In the genomic region with DNA sequence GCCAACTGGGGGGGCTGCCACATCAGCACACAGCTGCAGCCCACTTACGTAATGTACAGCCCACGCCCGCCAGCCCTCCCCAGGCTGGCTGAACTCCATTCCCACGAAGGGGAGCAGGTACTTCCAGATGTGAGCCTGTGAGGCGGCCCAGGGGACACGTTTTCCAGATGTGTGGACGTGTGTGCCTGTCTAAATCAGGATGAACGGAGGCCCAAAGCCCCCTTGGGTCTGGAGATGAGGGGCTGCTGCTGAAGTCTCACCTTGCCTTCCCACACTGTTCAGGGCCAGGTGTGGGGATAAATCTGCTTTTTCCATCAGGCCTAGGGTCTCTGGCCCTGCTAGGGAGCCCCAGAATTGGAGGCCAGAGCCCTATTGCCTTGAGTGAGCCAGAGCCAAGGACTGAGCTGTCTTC, we compare ENCODE assay signal across 11 mouse cellular contexts. TPM values are rescaled to one million over a fixed set of nuclear protein-coding genes. Genes with fewer than 3 reads are reported as not detected.
A peak's percentile ranks its signal among the peaks of the same experiment; 100 is the strongest.
DNase-seq lines count a peak whose midpoint lies in the region; ATAC-seq lines count a peak whose summit lies in the region.
"Had no signal": no experiment of that assay in that cellular context is flagged by ENCODE, and none has a peak within 500 bp of the region (broad histone marks: within the 10 kb centered on the region; RNA-seq: fewer than 3 reads in every experiment).

No protein-coding gene starts in this region.

- no peaks in the 10 kb centered on the region for H3K27me3 ChIP-seq in kidney, embryonic 14.5 days (ENCODE audit: control insufficient read depth, insufficient read depth, low read length)
- no peaks in the 10 kb centered on the region for H3K27me3 ChIP-seq in embryonic facial prominence, embryonic 12.5 days
- no peaks in the 10 kb centered on the region for H3K27me3 ChIP-seq in limb, embryonic 12.5 days

- H3K4me3 ChIP-seq in kidney, embryonic 14.5 days (ENCODE audit: low read length): no peak overlapping the region
- no peak overlapping the region for H3K4me3 ChIP-seq in embryonic facial prominence, embryonic 12.5 days
- H3K4me3 ChIP-seq in limb, embryonic 12.5 days (replicated peaks): no peak overlapping the region

- intact Hi-C loops in left cerebral cortex, postnatal 10 days (cut with DNase I): loop anchor here (10.0 kb wide), 1 partner anchor 88 kb away; no protein-coding TSS in a partner anchor

- no peak for ATAC-seq in kidney, embryonic 14.5 days (ENCODE audit: low FRiP score, low TSS enrichment)
- peak; percentile 4; the same call in 1 of the 2 replicates for ATAC-seq in embryonic facial prominence, embryonic 12.5 days (ENCODE audit: insufficient number of reproducible peaks, insufficient read depth, low FRiP score, low TSS enrichment)
- ATAC-seq in limb, embryonic 12.5 days (ENCODE audit: insufficient number of reproducible peaks, insufficient read depth, low FRiP score, low TSS enrichment, low read depth): peak; percentile 51

- H3K9me3 ChIP-seq in kidney, embryonic 14.5 days (ENCODE audit: control insufficient read depth, low read length): no peaks in the 10 kb centered on the region
- H3K9me3 ChIP-seq in embryonic facial prominence, embryonic 12.5 days: no peaks in the 10 kb centered on the region
- H3K9me3 ChIP-seq in limb, embryonic 12.5 days: no peaks in the 10 kb centered on the region

- no peak overlapping the region for H3K4me2 ChIP-seq in kidney, embryonic 14.5 days (replicated peaks; ENCODE audit: low read depth, low read length)
- no peak overlapping the region for H3K4me2 ChIP-seq in embryonic facial prominence, embryonic 12.5 days (replicated peaks)
- peak overlapping the region; percentile 2; the same call in 1 of the 2 replicates for H3K4me2 ChIP-seq in limb, embryonic 12.5 days

- peaks cover 37% of the 10 kb centered on the region for H3K4me1 ChIP-seq in kidney, embryonic 14.5 days (ENCODE audit: control insufficient read depth, insufficient read depth, low read length)
- H3K4me1 ChIP-seq in embryonic facial prominence, embryonic 12.5 days: peaks cover 61% of the 10 kb centered on the region
- peaks cover 73% of the 10 kb centered on the region for H3K4me1 ChIP-seq in limb, embryonic 12.5 days (replicated peaks)

- H3K9ac ChIP-seq in kidney, embryonic 14.5 days (ENCODE audit: low read depth, low read length): 0 out of 2 replicates have a peak overlapping the region, but pooled peaks have one; percentile 18
- peak overlapping the region; percentile 37; the same call in 1 of the 2 replicates for H3K9ac ChIP-seq in embryonic facial prominence, embryonic 12.5 days
- H3K9ac ChIP-seq in limb, embryonic 12.5 days (replicated peaks): no peak overlapping the region

- peak overlapping the region; percentile 74 for H3K27ac ChIP-seq in kidney, embryonic 14.5 days (ENCODE audit: low read depth, low read length)
- H3K27ac ChIP-seq in embryonic facial prominence, embryonic 12.5 days: peak overlapping the region; percentile 96
- H3K27ac ChIP-seq in limb, embryonic 12.5 days: peak overlapping the region; percentile 93

- WGBS in kidney, embryonic 14.5 days: 70% methylated on average over 8 of the region's 8 CpGs
- 38% methylated on average over 8 of the region's 8 CpGs for WGBS in embryonic facial prominence, embryonic 12.5 days
- 28% methylated on average over 8 of the region's 8 CpGs for WGBS in limb, embryonic 12.5 days

- no peak for DNase-seq in kidney, postnatal 4 days
- peak; percentile 51 to 76 for DNase-seq in gastrocnemius, postnatal 4 days (ENCODE audit: low spot score in 2 of 2)
- no peak for DNase-seq in left cerebral cortex, postnatal 10 days (ENCODE audit: extremely low spot score in 1 of 2, low spot score in 2 of 2)
- DNase-seq in c-Kit-positive CD71-positive TER-119-positive erythroid progenitor cells, embryonic 14.5 days (ENCODE audit: low spot score): no peak
- no peak for DNase-seq in adipocyte (ENCODE audit: low spot score)

- peaks cover 72% of the 10 kb centered on the region for H3K36me3 ChIP-seq in kidney, embryonic 14.5 days (ENCODE audit: control insufficient read depth, insufficient read depth, low read length)
- peaks cover 22% of the 10 kb centered on the region for H3K36me3 ChIP-seq in embryonic facial prominence, embryonic 12.5 days
- H3K36me3 ChIP-seq in limb, embryonic 12.5 days: peaks cover 33% of the 10 kb centered on the region

RNA-seq across cellular contexts. Expression of a gene that starts 11.9 kb away (rescaled TPM):
- polyA plus RNA-seq in kidney, embryonic 14.5 days (2014; fragmentation: Nextera tagmentation; extraction: Ambion mirVana): 3.2 and 3.5 TPM in 2 replicates
- 4.6 and 6.9 TPM in 2 replicates for polyA plus RNA-seq in embryonic facial prominence, embryonic 12.5 days (2016; fragmentation: Nextera tagmentation; extraction: Ambion mirVana)
- over 10,000 TPM in 1 of 2 experiments, 1,000 to 10,000 TPM in 1; 9,881 to 10,830 TPM for total RNA-seq in gastrocnemius, postnatal 4 days (2021)
- 14.3 and 17.3 TPM in 2 replicates for polyA plus RNA-seq in limb, embryonic 12.5 days (2016; fragmentation: Nextera tagmentation; extraction: Ambion mirVana)
- not detected for total RNA-seq in left cerebral cortex, postnatal 10 days (2021)

RNA-seq across cellular contexts. Expression of a gene that starts 26.1 kb away (rescaled TPM):
- polyA plus RNA-seq in kidney, embryonic 14.5 days (2014; fragmentation: Nextera tagmentation; extraction: Ambion mirVana): 92.8 and 124 TPM in 2 replicates
- 24.5 and 24.7 TPM in 2 replicates for polyA plus RNA-seq in embryonic facial prominence, embryonic 12.5 days (2016; fragmentation: Nextera tagmentation; extraction: Ambion mirVana)
- 10 to 100 TPM; 26.3 to 28.7 TPM for total RNA-seq in gastrocnemius, postnatal 4 days (2021)
- polyA plus RNA-seq in limb, embryonic 12.5 days (2016; fragmentation: Nextera tagmentation; extraction: Ambion mirVana): 30.2 and 30.3 TPM in 2 replicates
- total RNA-seq in left cerebral cortex, postnatal 10 days (2021): 1 to 10 TPM; 5.2 to 8.1 TPM

RNA-seq across cellular contexts. Expression of a gene that starts 45.1 kb away (rescaled TPM):
- polyA plus RNA-seq in kidney, embryonic 14.5 days (2014; fragmentation: Nextera tagmentation; extraction: Ambion mirVana): 3.1 and 3.7 TPM in 2 replicates
- polyA plus RNA-seq in embryonic facial prominence, embryonic 12.5 days (2016; fragmentation: Nextera tagmentation; extraction: Ambion mirVana): 7.1 and 9.6 TPM in 2 replicates
- total RNA-seq in gastrocnemius, postnatal 4 days (2021): 1,000 to 10,000 TPM; 7,757 to 8,026 TPM
- 14.4 and 15.3 TPM in 2 replicates for polyA plus RNA-seq in limb, embryonic 12.5 days (2016; fragmentation: Nextera tagmentation; extraction: Ambion mirVana)
- total RNA-seq in left cerebral cortex, postnatal 10 days (2021): under 1 TPM in 1 of 2 experiments, not detected in 1; 0.83 TPM

RNA-seq across cellular contexts. Expression of a gene that starts 45.7 kb away (rescaled TPM):
- 30.3 and 33.4 TPM in 2 replicates for polyA plus RNA-seq in kidney, embryonic 14.5 days (2014; fragmentation: Nextera tagmentation; extraction: Ambion mirVana)
- 19.8 and 32.6 TPM in 2 replicates for polyA plus RNA-seq in embryonic facial prominence, embryonic 12.5 days (2016; fragmentation: Nextera tagmentation; extraction: Ambion mirVana)
- 1 to 10 TPM; 6.3 to 9.4 TPM for total RNA-seq in gastrocnemius, postnatal 4 days (2021)
- polyA plus RNA-seq in limb, embryonic 12.5 days (2016; fragmentation: Nextera tagmentation; extraction: Ambion mirVana): 29.4 and 33.3 TPM in 2 replicates
- total RNA-seq in left cerebral cortex, postnatal 10 days (2021): 1 to 10 TPM; 4.8 to 7.2 TPM

RNA-seq across cellular contexts. Expression of a gene that starts 52.1 kb away (rescaled TPM):
- not detected in 2 replicates for polyA plus RNA-seq in kidney, embryonic 14.5 days (2014; fragmentation: Nextera tagmentation; extraction: Ambion mirVana)
- polyA plus RNA-seq in embryonic facial prominence, embryonic 12.5 days (2016; fragmentation: Nextera tagmentation; extraction: Ambion mirVana): 0.35 TPM in 1 of 2 replicates, not detected in the other
- not detected for total RNA-seq in gastrocnemius, postnatal 4 days (2021)
- 0.60 TPM in 1 of 2 replicates, not detected in the other for polyA plus RNA-seq in limb, embryonic 12.5 days (2016; fragmentation: Nextera tagmentation; extraction: Ambion mirVana)
- total RNA-seq in left cerebral cortex, postnatal 10 days (2021): not detected
- total RNA-seq: adrenal gland, postnatal 14 days; gastrocnemius, postnatal 36 days; layer of hippocampus, postnatal 14 days had no signal

Comparison
In these comparisons a context has a peak if more than half of its experiments do, and no peak if none do; other contexts are left out.
1. DNase-seq: peak in gastrocnemius, postnatal 4 days (2 of 2); none in kidney, postnatal 4 days (0 of 2), left cerebral cortex, postnatal 10 days (0 of 2), c-Kit-positive CD71-positive TER-119-positive erythroid progenitor cells, embryonic 14.5 days (single experiment) and adipocyte (single experiment).
2. Peak in every context shown above with its lines, with median percentiles within 50 percentile points of each other: H3K27ac ChIP-seq.